Mouse (Mus musculus) mouse trophoblast stem cell (cell line): ENCODE data around the gene Sh3kbp1.
"Not testable (repeated sequence)": the region's sequence is repeated elsewhere in the genome, so short reads cannot be mapped to it uniquely, and the experiment has no call there.

ENCODE experiments used
- in situ Hi-C, 2 experiments: fragments of 300-500 bp; cut with MseI, MboI; formaldehyde crosslinking; loops; 2 replicates in 1 of 2; 3 replicates in 1 of 2; pipeline ENCODE4 v1.15.1; 2025

Gene Sh3kbp1

DNA sequence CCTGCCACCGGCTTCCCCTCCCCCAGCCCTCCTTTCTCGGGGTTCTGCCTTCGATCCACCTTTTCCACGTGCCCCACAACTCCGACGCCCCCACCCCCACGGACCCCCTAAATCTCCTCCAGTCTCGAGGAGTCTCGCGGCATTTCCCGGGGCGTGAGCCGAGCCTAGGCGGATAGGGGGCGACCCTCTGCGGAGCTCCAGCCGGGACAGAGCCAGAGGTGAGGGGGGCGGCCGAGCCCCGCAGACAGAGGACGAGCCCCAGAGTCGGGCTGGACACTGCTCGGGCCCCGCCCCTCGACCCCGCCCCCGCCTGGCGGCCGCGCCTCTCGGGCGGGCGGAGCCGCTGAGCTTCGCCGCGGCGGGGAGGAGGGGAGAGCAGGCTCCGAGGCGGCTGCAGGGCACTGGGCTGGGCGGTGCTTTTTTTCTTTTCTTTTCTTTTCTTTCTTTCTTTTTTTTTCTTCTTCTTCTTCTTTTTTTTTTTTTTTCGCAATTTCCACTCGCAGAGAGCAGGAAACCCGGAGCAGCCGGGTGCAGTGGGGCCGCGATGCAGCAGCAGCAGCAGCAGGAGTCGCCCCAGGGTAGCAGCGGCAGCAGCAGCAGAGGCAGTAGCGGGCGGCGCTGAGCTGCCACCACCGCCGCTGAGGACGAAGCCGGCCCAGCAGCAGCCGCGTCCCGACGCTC, at the start of gene Sh3kbp1:
Gene Sh3kbp1, plus strand, starts transcription at position 366 of the 681 bp plus-strand sequence.
- in situ Hi-C loops: loop anchor here in 1 of 2 experiments (5.0 kb wide), 1 partner anchor 335 kb away; no protein-coding TSS in a partner anchor

DNA sequence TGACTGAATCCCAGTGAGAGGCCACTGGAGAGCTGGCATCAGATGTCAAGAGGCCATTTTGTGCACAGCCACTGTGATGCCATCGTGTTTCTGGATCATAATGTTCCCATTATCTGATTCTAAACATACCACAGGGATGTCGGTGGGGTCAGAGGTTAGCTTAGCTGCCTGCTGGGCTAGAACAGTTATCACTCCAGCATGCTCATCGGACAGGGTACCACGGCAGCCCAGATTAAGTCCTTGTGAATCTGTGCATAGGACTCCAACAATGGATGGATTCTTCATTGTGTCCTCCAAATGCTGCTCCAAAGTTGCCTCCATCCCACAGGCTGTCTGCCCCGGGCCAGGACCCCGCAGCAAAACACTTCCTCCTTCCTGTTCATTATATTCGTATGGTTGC, 42.3 kb upstream of the Sh3kbp1 start:
- in situ Hi-C loops: not testable (repeated sequence)

DNA sequence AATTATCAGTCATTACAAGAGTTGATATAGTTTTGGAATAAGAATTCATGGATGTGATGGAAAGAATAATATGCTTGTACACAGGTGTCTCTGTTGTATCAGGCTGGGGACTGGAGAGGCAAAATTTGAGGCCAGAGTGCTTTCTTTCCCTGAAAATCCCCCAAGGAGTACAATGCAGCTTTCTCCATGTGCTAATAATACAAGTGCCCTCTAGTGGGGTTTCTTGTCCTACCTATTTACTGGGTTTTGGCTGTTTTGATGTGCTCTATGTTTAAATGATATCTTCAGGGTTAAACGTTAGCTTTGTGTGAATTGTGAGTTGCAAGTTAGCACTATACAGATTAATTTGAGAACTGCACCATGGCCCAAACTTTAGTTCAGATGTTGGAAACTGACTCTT, 35.4 kb upstream of the Sh3kbp1 start:
- in situ Hi-C loops: no loop called here

DNA sequence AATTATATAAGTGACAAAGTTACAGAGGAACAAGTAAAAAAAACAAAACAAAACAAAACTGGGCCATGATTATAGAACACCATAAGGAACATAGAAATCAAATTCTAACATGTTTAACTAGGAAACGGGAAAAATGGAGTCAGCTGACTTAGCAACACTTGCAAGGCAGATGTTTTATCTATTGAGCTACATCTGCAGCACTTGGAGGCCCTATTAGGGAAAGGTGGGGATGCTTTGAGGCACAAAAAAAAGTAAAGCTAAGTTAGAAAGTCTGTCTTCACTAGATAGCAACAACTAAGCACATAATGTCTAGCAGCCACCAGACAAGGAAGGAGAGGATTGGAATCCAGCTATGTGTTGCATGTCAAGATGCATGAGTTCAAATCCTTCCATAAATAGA, 29.6 kb upstream of the Sh3kbp1 start:
- in situ Hi-C loops: no loop called here

DNA sequence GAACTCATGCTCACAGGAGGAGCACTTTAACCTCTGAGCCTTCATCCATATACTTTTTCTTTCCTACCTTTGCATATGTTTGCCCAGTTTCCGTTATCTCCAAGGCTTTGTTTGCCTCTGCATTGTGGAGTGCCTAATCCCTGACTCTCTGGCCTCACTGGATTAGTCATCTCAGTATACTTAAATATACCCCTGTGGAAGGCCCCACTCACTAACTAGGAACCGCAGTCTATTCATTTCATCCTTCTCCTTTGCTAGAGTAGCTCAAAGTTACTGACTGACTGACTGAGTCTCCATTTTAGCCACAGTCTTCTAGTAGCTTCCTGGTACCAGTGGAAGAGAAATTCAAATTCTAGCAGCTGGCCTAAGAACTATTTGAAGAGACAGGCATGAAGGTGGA, 22.2 kb upstream of the Sh3kbp1 start:
- in situ Hi-C loops: loop anchor here in 1 of 2 experiments (10.0 kb wide), 1 partner anchor 120 kb away; no protein-coding TSS in a partner anchor

DNA sequence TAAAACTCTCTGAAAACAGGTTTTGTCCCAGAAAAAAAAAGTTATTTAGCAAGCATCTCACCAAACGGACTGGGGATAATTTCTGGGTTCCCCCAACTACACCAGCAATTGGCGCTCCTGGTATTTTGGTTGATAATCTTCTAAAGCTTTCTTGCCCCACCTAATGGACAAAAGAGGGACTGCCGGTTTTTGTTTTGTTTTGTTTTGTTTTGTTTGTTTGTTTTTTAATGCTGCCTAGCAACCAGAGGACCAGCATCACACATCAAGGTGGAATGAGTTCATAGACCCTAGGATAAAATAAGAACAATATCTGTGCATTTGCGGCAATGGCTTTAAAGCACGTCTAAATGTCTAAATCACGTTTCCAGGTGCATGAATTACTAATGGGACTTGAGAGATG, 20.1 kb upstream of the Sh3kbp1 start:
- in situ Hi-C loops: loop anchor here in 1 of 2 experiments (10.0 kb wide), 1 partner anchor 122 kb away; no protein-coding TSS in a partner anchor

DNA sequence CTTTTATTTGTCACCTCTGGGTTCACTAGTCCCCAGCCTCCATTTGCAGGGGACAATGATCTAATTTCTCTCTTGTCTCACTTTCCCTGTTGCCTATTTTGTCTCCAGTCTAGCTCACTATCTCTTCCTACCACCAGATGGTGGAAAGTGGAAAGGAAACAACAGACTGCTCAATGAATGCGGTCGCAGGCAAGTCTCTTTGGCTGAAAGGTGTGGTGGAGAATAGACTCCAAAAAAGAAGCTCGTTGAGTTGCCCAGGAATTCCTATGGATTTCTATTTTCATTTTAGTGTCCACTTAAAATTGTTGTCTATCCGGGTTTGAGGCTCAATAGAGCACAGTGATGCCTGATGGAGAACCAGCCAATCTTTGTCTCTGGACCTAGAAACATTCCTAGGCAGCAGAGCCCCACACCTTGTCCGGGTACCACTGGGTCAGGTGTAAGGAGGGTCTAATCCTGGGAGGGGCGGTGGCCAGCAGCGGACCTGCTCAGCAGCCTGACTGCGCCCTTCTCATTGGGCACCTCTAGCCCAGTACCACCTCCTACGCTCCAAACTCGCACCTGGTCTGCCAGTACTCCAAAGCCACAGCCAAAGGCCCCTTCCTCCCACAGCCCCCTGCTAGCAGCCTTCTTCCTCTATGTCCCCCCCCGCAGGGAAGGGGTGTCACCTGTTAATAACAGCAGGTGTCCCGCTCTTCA, 715 bp upstream of the Sh3kbp1 start:
- in situ Hi-C loops: loop anchor here in 1 of 2 experiments (5.0 kb wide), 1 partner anchor 336 kb away; no protein-coding TSS in a partner anchor

DNA sequence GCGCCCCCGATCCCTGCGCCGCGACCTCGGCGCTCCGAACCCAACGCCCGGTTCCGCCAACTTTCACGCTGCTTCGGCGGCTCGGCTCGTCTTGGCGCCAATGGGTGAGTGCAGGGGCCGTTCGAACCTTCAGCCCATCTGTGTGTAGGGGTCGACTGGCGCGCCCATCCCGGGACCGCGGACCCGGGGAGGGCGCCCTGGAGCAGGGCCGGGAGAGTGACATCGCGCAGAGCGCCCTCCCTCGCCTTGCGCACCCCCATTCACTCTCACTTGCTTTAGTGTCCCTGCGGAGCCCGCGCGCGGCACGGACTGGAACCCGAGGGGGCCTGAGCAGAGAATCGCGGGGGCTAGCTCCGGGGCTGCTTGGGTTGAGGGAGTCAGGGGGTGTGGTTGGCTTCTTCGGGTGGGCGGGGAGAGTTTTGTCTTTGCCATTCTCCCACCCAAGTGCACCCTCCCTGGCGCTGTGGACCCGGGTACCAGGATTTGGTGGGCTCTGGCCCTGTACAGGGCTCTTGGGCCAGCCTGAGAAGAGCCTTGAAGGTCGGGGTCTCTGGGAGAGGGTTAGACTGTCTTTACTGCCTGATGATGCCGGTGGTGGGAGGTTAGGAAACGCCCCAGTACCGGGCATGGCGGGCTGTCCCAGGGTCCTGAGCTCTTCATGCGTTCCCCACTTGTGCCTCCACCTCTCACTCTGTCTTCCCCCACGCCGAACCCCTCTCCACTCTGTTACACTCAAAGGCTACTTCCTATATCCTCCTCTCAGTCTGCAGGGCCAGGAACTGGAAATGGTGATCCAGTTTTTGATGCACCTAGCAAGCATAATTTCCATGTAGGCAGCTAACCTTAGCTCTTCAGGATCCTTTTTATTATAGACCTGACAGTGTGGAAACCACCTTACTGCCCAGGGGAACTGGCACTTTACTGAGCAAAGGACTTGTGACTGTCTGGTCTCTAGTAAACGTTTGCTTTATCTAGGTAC, 805 bp downstream of the Sh3kbp1 start:
- in situ Hi-C loops: loop anchor here in 1 of 2 experiments (5.0 kb wide), 1 partner anchor 334 kb away; no protein-coding TSS in a partner anchor

DNA sequence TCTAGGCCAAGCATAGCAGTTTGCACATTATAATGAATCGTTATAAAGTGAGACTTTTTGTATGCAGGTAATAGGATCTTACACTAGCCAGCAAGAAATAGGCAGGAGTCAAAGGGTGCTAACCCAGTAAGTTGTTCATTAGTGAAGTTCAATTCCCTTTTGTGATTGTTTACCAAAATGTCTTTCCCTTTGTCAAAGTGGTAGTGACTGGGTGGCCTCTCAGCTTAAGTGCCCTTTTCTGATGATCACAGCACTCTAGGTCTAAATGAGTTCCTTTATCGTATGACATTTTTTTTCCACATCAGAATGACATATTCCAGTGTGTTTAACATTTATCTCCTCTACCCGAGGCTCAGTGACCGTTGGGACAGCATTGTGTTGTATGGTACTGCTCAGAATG, 1.6 kb downstream of the Sh3kbp1 start:
- in situ Hi-C loops: loop anchor here in 1 of 2 experiments (5.0 kb wide), 1 partner anchor 334 kb away; no protein-coding TSS in a partner anchor

DNA sequence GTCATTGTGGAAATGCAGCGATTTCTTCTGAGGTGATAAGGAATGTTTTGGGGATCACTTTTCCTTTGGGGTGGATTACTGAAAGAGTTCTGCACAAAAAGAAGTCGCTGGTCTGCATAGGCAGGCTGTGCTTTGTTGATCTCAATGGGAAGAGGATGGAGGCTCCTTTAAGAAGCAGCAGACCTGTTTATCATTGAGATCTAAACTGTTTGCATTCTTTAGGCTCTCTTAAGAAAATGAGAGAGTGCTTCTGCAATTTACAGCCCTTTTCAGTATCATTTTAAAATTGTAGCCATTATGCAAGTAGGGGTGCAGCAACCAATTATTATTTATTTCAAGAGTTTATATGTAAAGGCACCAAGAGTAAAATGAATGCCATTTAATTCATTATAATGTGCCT, 2.1 kb downstream of the Sh3kbp1 start:
- in situ Hi-C loops: loop anchor here in 1 of 2 experiments (5.0 kb wide), 1 partner anchor 333 kb away; no protein-coding TSS in a partner anchor

DNA sequence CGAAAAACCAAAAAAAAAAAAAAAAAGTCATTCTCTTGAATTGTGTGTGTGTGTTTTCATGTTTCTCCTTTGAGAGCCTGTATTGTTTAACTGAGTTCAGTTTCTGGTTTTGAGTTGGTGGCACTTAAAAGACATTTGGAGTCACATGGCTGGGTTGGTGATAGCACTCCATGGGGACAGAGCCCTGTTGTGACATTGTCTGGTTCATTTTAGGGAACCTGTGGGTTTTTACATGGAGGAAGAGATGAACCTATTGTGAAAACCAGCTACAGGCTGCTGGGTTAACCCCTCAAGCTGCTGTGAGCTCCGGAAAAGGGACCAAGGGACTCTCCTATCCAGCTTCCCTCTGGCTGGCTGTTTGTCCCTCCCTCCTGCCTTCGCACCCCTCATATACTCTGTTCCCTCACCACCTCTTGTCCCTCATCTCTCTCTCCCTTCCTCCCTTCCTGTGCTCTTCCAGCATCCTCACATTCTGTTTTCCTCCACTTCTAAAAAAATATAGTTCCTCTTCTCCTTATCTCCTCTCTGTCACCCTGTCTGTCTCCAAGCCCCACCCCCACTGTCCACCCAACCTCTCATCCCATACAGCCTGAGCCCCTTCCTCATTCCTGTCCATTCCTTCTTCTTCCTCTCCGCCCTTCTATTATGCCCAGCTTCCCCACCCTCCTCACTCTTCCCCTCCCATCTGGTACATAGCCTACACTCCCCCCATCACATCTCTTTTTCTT, 11.6 kb downstream of the Sh3kbp1 start:
- in situ Hi-C loops: no loop called here

DNA sequence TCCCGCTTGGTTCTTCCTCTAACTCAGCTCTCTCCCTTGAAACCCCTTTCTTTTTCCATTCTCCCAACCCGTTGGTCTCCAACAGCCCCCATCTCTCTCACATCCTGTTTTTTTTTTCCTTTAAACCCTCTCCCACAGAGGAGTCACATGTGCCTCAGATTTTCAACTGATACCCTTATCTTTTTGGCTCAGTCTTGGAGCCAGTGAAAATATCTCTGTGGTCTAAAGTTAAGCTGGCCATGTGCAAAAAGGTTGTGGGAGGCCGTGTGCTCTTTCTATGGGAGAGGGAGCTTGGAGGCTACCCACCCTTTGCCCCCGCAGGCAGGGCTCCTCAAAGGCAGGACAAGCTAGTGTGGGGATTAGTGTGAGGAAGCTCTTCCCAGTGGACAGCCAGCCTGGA, 12.9 kb downstream of the Sh3kbp1 start:
- in situ Hi-C loops: no loop called here

DNA sequence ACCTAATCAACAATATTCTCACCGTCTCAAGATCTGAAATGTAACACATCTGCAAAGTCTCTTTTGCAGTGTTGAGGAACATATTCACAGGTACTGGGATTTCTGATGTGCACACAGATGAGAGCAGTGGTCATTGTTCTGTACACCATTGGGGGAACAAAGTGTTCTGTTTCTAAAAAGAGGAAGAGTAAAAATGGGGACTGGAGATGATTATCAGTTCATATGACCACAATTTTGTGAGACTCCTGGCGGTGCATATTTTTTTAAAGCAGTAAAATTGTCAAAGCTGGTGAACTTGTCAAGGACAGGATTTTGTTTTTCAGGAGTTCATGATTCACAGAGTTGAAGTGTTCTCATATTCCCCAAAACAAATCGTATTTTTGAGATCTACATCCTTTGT, 18.2 kb downstream of the Sh3kbp1 start:
- in situ Hi-C loops: no loop called here

DNA sequence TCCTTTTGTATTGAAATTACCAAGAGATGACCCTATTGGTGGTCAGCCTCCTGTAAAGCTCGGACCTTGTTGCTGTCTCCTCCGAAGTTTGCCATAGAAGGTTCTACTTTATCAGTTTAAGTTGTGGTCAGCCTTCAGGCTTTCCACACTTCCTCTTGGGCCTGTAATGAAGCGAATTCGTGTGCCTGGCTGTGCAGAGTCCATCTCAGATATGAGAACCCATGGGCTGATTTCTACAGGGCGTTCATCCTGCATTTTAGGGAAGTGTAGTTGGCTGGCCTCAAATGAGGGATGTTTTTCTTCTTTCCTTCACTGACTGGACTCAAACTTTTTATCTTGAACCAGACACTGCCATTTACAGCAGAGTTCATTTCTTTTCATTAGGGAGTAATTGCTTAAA, 20.5 kb downstream of the Sh3kbp1 start:
- in situ Hi-C loops: no loop called here

DNA sequence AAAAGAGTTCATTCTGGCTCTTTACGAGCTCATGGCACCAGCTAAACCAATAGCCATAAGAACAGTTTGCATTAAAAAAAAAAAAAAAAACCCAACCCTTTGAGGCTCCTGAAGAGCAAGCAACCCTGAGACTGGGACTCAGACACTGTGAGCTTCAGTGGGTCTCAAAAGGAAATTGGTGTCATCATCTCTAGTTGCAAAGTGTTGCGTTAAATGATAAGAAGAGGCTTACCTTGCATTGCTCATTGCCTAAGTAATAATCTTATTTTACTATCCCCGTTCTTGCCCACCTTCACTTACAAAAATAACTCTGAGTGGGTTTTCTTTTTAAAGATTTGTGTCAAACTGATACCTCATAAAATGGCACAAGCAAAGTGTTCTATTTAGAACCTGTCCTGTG, 21.5 kb downstream of the Sh3kbp1 start:
- in situ Hi-C loops: no loop called here

DNA sequence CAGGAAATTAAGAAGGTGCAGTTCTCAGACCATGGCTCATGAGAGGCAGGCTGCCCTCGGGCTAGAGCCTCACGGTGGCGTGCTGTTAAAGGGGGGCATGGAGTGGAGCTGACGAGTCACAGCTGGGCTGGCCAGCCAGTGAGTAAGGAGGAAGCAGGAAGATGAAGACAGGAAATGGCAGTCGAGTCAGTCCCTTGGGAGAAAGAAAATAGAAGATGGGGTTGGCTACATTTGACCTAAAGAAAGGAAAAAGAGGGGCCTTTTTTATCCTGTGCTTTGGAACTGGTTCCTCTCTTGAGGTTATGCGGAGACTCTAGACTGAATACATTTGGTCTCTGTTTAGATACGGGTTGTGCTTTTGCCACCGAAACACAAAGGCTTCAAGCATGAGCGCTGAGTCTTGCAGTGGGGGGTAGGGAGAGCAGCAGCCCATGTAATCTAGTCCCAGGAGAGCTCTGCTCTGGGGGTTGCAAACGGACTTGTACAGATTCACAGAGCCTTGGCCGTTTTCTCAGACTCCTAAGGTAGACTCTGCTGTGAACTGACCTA, 23.1 kb downstream of the Sh3kbp1 start:
- in situ Hi-C loops: no loop called here

DNA sequence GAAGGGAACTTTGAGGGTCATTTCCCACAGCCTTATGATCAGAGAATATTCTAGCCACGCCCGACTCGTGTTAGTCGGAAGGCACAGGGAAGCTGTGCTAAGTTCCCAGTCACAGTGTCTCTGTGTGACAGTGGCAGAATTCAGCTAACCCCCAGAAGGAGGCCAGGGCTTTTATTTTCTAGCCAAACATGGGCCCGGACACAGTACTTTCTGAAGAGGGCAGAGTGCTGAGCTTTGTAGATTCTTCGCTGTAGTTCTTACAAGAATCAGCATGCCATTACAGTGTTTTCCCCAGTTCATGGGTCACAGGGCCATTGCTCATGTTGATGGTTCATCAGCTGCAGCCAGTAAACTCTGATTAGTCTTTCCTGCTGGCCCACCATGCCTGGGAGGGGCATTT, 23.7 kb downstream of the Sh3kbp1 start:
- in situ Hi-C loops: no loop called here

DNA sequence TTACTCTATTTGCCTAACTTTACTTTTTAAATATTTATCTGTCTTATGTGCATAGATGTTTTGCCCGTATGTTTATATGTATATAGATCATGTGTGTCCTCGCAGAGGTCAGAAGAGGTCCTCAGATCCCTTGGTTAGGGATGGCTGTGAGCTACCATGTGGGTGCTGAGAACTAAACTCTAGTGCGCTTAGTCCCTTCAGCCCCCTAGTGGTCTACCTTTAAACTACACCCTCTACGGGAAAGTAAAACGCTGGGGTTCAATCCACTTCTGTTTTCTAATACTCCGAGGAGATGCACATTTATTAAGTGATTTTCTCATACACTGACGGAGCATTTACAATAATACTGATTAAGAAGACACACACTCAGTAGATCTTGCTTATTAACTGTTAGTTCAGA, 44.3 kb downstream of the Sh3kbp1 start:
- in situ Hi-C loops: no loop called here

DNA sequence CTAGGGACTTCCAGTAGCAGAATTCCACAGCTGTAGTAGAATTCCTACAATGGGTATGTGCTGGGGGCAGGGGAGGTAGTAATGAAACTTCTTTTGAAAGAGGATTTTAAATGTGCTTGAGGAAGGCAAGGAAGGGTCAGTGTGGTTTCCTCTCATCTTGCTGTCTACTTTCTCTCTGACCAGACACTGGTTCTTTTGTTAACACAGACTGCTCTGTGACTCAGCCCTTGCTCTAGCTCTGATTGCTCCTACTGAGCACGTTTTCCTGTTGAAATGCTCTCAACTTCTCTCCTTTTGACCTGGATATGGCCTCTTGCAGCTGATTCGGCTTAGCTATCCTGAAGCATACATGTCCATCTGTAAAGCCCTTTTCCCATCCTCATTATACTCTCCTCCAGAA, 45.4 kb downstream of the Sh3kbp1 start:
- in situ Hi-C loops: no loop called here

DNA sequence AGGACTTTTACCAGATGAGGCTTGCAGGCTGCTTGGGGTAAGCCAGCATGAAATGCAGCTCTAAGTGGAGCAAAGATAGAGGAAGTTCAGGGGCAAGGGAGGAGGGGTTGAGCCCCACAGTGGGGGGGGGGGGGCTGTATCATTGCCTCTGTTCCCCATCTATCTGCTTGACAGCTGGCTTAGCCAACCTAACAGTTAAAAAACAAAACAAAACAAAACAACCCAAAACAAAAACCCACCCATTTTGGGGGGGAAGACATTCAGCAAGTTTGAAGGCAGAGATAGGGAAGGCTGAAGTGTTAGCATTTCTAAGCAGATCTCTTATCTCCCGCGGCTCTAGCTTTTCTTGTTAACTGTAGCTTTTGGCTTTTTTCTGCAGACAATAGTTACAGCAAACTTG, 49.2 kb downstream of the Sh3kbp1 start:
- in situ Hi-C loops: no loop called here
